Mouse (Mus musculus) CD4-positive, CD25-positive, alpha-beta regulatory T cell, adult 4 months (primary cell): Measurements from ENCODE around the gene Gm4981. TPM values are rescaled to one million over a fixed set of nuclear protein-coding genes. Genes with fewer than 3 reads are reported as not detected.
"Not testable (repeated sequence)": the region's sequence is repeated elsewhere in the genome, so short reads cannot be mapped to it uniquely, and the experiment has no call there.

Source experiments
- ATAC-seq: one replicate; pipeline ENCODE4 v1.8.0; 2017
- polyA plus RNA-seq, 2 experiments: library from polyadenylated mRNA; unstranded; fragments of 100-300 nt; shearing (Covaris generic); gene quantifications; one replicate each; pipeline ENCODE4 v1.2.1; 2017

Gm4981 gene
- polyA plus RNA-seq, 2 experiments from 2014 or later: not detected

DNA sequence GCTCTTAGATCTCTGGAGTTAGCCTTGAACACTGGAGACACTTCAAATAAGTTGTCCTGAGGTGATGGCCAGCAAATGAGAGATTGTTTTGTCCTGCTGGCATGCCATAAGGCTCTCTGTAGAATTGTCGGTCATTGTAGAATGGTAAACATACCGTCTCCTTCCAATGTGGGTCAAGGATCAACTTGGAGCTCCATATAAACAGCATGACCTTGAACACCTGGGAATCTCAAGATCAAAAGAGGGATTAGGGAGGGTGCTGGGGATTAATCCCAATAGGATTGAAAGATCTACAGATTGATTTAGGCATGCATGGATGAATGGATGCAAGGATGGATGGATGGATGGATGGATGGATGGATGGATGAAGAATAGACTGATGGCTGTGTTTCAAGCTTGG is 14.9 kb downstream of the Gm4981 start:
- ATAC-seq: not testable (repeated sequence)

DNA sequence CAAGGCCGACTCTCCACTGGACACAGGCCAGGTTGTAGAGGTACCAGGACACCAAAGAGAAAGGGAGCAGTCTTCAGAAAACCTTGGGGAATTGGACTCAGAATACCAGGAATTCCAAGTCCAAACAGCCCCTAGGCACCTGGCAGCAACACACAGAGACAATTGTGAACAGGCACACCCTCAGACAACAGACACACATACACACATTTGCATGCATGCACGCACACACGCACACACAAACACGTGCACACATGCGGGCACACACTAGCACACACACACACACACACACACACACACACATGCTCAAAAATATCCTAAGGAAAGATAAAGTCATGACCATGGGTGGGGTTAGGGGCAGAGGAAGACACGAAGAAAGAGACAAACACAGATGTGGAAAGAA is 15.8 kb downstream of the Gm4981 start:
- no peak for ATAC-seq

DNA sequence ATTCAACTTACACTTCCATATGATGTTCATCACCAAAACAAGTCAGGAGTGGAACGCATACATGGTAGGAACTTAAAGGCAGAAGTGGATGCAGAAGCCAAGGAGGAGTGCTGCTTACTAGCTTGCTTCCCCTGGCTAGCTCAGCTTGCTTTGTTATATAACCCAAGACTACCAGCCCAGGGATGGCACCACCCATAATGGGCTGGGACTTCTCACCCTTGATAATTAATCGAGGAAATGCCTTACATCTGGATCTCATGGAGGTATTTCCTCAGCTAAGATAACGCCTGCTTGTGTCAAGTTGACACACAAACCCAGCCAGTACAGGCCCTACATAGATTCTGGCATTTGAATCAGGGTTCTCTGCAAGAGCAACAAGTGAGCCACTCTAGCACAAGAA is 19.1 kb downstream of the Gm4981 start:
- no peak for ATAC-seq

DNA sequence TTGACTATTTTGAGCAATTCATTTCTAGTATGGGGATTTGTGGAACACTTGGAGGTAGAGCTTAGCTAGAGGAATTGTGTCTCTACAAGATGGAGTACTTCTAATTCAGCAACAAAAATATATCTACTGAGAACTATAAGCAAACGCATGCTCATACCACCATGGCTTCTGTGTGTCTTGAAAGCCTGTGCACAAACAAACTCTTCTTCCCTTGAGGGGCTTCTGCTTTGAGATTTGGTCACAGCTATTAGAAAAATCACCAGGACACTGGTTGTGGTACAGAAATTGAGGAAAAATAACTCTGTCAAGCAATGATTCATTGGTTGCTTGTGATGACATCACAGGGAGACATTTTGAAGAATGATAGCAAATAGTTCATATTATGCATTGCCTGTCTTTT is 21.1 kb downstream of the Gm4981 start:
- ATAC-seq: no peak

DNA sequence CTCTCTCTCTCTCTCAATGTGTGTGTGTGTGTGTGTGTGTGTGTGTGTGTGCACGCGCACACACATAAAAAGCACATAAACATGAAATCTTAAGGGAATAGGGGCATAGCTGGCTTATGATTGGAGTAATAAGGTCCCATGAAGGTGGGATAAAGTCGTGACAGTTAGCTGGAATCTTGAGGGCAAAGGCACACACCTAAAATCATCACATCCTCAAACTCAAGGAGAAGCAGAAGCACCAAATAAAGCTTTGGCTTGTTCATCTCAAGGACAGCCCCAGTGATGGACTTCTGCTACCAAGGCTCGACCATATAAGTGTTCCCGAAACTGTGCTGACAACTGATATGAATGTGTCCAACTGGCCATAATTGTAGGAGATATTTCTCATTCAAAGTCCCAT is 21.6 kb downstream of the Gm4981 start:
- ATAC-seq: no peak

DNA sequence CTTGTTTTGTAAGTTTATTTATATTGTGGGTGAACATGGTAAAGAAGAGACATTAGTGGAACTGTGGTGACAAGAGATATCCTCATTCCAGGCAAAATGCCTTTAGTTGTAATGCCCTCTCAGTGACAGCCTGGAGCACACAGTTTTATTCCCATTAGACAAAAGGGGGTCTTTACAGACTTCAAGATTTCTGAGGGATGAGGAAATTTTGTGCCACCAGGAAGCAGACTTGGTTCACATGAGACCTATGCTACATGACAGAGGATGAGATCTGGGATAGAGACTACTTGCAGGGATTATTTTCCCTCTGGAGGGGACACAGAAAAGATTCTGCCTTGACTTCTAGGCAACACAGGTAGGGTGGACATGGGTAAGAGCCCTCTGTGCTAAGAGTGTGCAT is 22.0 kb downstream of the Gm4981 start:
- ATAC-seq: no peak

DNA sequence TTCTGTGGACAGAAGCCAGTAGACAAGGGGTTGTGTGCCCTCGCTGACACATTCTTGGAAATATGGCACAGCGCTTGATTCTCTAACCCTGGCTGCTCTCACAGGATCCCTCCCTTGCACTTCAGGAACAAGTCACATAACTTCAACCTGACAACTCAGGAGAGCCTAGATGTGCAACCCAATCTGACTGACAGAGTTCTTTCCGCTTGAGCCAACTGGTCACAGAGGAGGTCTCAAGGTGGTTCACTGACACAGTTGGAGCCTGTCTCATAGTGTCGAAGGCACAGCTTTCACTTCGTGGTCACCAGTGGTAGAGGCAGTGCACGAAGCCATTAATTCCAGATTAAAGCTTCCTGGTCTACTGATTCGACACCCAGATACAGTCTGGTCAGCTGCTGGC is 24.3 kb downstream of the Gm4981 start:
- no peak for ATAC-seq

DNA sequence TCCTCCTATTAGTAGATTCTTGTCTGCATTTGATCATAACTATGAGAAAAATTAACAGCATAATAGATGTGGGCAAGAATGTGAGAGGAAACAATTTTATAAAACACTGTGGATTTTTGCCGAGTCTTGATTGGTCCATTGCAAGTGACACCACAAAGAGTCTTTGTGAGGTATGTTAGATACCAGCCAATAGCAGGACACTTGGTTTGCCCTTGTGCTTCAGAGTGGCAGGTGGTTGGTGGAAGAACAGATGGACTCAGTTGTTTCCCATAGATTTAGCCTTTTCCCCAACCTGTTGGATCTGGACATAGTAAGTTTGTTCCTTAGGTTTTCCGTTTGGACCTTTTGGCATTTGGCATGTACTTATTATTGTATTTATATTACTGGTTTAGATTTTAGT is 25.3 kb downstream of the Gm4981 start:
- no peak for ATAC-seq

DNA sequence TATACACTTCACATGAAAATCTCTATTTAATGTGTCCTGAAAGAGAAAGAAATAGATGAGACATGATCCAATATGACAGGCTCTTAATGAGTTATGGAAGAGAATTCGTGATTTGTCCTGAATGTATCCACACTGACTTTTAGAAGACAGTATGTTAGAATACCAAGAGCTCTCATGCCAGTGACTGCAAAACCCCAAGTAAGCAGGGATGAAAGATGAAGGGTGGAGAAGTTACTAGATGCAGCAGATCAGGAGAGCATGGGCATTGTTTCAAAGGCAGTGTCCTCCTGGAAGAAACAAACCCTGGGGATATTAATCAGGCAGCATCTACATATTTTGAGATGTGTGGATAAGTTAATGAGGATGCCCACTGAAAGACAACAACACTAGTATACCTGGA is 26.0 kb downstream of the Gm4981 start:
- no peak for ATAC-seq

DNA sequence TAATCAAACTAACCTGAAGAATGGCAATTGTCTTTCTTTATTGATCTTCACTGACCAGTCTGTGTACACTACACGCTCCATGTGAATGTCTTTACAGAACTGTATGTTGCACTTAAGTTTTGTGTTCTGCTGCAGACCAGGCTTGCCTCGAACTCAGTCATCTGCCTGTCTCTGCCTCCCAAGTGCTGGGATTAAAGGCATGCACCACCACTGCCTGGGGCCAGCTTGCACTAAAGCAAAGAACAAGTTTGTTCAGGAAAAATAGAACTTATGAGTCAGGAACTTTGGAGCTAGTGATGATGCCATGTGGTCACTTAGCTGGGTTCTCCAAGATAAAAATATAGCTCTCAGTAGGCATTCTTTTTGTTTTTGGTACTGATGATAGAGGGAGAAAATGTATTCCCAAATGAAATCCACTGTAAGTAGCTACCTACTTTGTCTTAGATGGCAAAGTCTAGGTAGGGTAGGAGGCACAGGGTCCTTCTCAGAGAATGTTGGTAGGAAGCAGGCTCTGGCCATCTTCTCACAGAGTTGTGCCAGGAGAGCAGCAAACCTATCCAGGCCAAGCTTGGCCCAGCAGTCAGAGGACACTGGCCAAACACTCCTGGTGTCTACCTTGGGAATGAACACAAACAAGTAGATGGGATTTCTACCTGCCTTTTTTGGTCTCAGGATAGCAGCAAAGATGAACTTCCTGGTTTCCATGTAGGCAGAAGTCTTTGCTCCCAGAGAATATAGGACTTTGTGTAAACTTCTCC is 26.6 kb downstream of the Gm4981 start:
- ATAC-seq: no peak

DNA sequence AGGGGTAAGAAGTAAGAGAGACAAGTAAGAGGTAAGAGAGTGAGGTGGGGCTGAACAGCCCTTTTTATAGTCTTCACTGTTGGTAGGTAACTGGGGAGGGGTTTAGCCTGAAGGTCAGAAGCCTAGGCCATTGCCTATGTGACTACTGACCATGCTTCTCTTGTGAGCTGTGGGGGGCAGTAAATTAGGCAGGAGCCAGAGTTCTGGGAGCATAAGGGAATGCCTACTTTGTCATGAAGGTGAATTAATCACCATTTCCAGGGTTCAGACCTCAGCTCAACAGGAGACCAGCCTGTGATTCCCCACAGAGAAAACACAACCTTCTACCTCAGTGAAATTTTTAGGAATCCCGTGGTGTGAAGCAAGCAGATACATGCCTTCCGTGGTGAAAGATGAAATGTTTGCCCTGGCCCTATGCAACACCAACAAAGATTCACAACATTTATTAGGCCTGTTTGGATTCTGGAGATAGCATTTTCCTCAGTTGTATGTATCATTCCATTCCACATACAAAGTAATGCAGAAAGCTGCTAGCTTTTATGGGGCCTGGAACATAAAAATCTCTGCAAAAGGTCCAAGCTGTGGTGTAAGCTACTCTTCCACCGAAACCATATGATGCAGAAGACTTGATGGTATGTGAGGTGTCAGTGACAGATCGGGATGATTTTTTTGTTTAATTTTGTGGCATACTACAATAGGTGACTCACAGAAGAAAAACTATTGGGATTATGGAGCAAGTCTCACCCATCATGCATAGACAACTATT is 29.7 kb downstream of the Gm4981 start:
- ATAC-seq: no peak

DNA sequence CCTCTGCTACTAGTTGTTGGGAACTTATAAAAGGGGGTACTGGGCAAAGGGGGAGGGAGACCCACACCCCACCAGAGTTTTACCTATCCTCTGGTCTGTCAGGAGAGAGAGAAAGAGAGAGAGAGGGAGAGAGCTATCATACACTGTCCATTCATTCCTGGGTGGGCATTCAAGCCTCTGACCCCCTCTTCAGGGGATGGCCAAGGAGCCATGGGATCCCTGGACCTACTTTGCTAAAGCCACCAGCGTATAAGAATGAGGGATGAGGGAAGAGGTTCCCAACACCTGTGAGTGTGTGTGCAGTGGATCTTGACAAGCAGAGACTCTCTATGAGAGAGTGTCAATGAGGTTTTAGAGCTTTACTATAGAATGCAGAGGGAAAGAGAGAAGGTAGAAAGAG is 30.5 kb downstream of the Gm4981 start:
- ATAC-seq: no peak

Other genes with a start within 250 kb of the Gm4981 start
- gene AW822073, start 11.8 kb downstream of the Gm4981 start, polyA plus RNA-seq: not detected
- gene Duxf3, start 4.0 kb downstream of the Gm4981 start, polyA plus RNA-seq: under 1 TPM in 1 of 2 experiments, not detected in 1; 0.27 TPM
- 10 to 100 TPM; 62.8 to 84.8 TPM for gene Gcc2, start 18.8 kb upstream of the Gm4981 start, polyA plus RNA-seq
- 10 to 100 TPM; 84.8 to 96.8 TPM for gene Lims1, start 86.8 kb upstream of the Gm4981 start, polyA plus RNA-seq
- 10 to 100 TPM; 23.0 to 25.5 TPM for gene Ranbp2, start 210.2 kb upstream of the Gm4981 start, polyA plus RNA-seq